Mouse (Mus musculus) hindbrain, embryonic 12.5 days (tissue): ENCODE measurements around the gene Gm10720. TPM values are rescaled to one million over a fixed set of nuclear protein-coding genes. Genes with fewer than 3 reads are reported as not detected.
"Not testable (repeated sequence)": the region's sequence is repeated elsewhere in the genome, so short reads cannot be mapped to it uniquely, and the experiment has no call there.

Source experiments
- ATAC-seq: fragments of 200-750 bp; cut with Nextera tagmentation; 2 replicates; pipeline ENCODE4 v1.8.0; 2017; ENCODE audit warnings: moderate TSS enrichment; ENCODE audit not compliant: low FRiP score
- H3K27ac ChIP-seq: fragments of 300-500 bp; sonication (generic); 2 replicates; pipeline ENCODE4 v1.5.1; 2016; ENCODE audit warnings: mild to moderate bottlenecking
- H3K27me3 ChIP-seq: fragments of 300-500 bp; sonication (generic); 2 replicates; pipeline ENCODE4 v1.6.1; 2016; ENCODE audit warnings: mild to moderate bottlenecking
- H3K36me3 ChIP-seq: fragments of 300-500 bp; sonication (generic); 2 replicates; pipeline ENCODE4 v1.6.1; 2016; ENCODE audit warnings: mild to moderate bottlenecking
- H3K4me1 ChIP-seq: fragments of 300-500 bp; sonication (generic); 2 replicates; pipeline ENCODE4 v1.6.1; 2016
- H3K4me2 ChIP-seq: fragments of 300-500 bp; sonication (generic); replicated peaks from 2 replicates; pipeline ENCODE4 v1.6.1; 2016; ENCODE audit warnings: mild to moderate bottlenecking
- H3K4me3 ChIP-seq: fragments of 300-500 bp; sonication (generic); 2 replicates; pipeline ENCODE4 v1.5.1; 2016; ENCODE audit warnings: mild to moderate bottlenecking
- H3K9ac ChIP-seq: fragments of 300-500 bp; sonication (generic); 2 replicates; pipeline ENCODE4 v1.6.1; 2016; ENCODE audit warnings: mild to moderate bottlenecking, moderate library complexity
- H3K9me3 ChIP-seq: fragments of 300-500 bp; sonication (generic); replicated peaks from 2 replicates; pipeline ENCODE4 v1.6.1; 2016; ENCODE audit warnings: mild to moderate bottlenecking
- WGBS: fragments of 180-500 bp; shearing (Covaris S2); methylation state at CpG from one replicate; pipeline ENCODE4 v1.1.7; 2016; 5-methylcytosine and 5-hydroxymethylcytosine counted together
- polyA plus RNA-seq: library from polyadenylated mRNA; unstranded; fragments of >200 nt; fragmentation: Nextera tagmentation; extraction: Ambion mirVana; gene quantifications from 2 replicates; pipeline ENCODE4 v1.2.1, GENCODE M21; 2016

Gene Gm10720
- polyA plus RNA-seq, 1 experiment from 2014 or later: not detected

- not testable (repeated sequence) for H3K4me2 ChIP-seq, ATAC-seq, H3K36me3 ChIP-seq, H3K27me3 ChIP-seq, H3K27ac ChIP-seq, H3K9me3 ChIP-seq, H3K4me3 ChIP-seq, H3K9ac ChIP-seq, H3K4me1 ChIP-seq
- 42% methylated on average over 1 of the region's 9 CpGs for WGBS
Observed at GRCm38 (mm10) chr9:3017108-3017507, 1.7 kb downstream of the Gm10720 start, which contains the start of gene Gm10719. Gm10719 (plus strand) TSS chr9:3017408.

GRCm38 (mm10) chr9:3018944-3019343, 3.5 kb downstream of the Gm10720 start:
- H3K9ac ChIP-seq, H3K27ac ChIP-seq, ATAC-seq, H3K4me3 ChIP-seq, H3K4me1 ChIP-seq, H3K36me3 ChIP-seq, H3K4me2 ChIP-seq, H3K9me3 ChIP-seq, H3K27me3 ChIP-seq: not testable (repeated sequence)
- WGBS: 66% methylated on average over 9 of the region's 9 CpGs

GRCm38 (mm10) chr9:3019835-3020727, 4.6 kb downstream of the Gm10720 start:
- H3K4me3 ChIP-seq, H3K27ac ChIP-seq, H3K9ac ChIP-seq, H3K27me3 ChIP-seq, H3K9me3 ChIP-seq, H3K4me1 ChIP-seq, H3K4me2 ChIP-seq, H3K36me3 ChIP-seq: not testable (repeated sequence)
- WGBS: 76% methylated on average over 17 of the region's 19 CpGs
- ATAC-seq: peak; percentile 72

GRCm38 (mm10) chr9:3022316-3023008, 7.0 kb downstream of the Gm10720 start:
- H3K4me2 ChIP-seq, ATAC-seq, H3K27me3 ChIP-seq, H3K4me1 ChIP-seq, H3K36me3 ChIP-seq, H3K27ac ChIP-seq, H3K4me3 ChIP-seq, H3K9me3 ChIP-seq, H3K9ac ChIP-seq: not testable (repeated sequence)
- WGBS: 74% methylated on average over 11 of the region's 13 CpGs

GRCm38 (mm10) chr9:3023312-3023984, 8.0 kb downstream of the Gm10720 start, which contains the start of gene Gm10718:
Gm10718 (plus strand) TSS chr9:3023547.
- not testable (repeated sequence) for H3K4me1 ChIP-seq, ATAC-seq, H3K4me3 ChIP-seq, H3K27ac ChIP-seq, H3K9me3 ChIP-seq, H3K4me2 ChIP-seq, H3K27me3 ChIP-seq, H3K9ac ChIP-seq, H3K36me3 ChIP-seq
- WGBS: 75% methylated on average over 12 of the region's 13 CpGs

- H3K27ac ChIP-seq, ATAC-seq, H3K36me3 ChIP-seq, H3K4me1 ChIP-seq, H3K9me3 ChIP-seq, H3K27me3 ChIP-seq, H3K9ac ChIP-seq, H3K4me2 ChIP-seq, H3K4me3 ChIP-seq: not testable (repeated sequence)
- 76% methylated on average over 16 of the region's 16 CpGs for WGBS
Observed at GRCm38 (mm10) chr9:3023985-3024648, 8.7 kb downstream of the Gm10720 start.

- H3K36me3 ChIP-seq, H3K9me3 ChIP-seq, H3K4me2 ChIP-seq, H3K27me3 ChIP-seq, H3K4me3 ChIP-seq, H3K4me1 ChIP-seq, ATAC-seq, H3K27ac ChIP-seq, H3K9ac ChIP-seq: not testable (repeated sequence)
- WGBS: 74% methylated on average over 12 of the region's 12 CpGs
Observed at GRCm38 (mm10) chr9:3024912-3025467, 9.5 kb downstream of the Gm10720 start, which contains the start of gene Gm10717. Gm10717 (plus strand) TSS chr9:3025417.

GRCm38 (mm10) chr9:3025653-3026052, 10.2 kb downstream of the Gm10720 start:
- not testable (repeated sequence) for H3K9ac ChIP-seq, H3K27ac ChIP-seq, H3K4me2 ChIP-seq, H3K36me3 ChIP-seq, H3K4me1 ChIP-seq, H3K4me3 ChIP-seq, H3K27me3 ChIP-seq, ATAC-seq, H3K9me3 ChIP-seq
- WGBS: 68% methylated on average over 5 of the region's 6 CpGs

- 78% methylated on average over 5 of the region's 5 CpGs for WGBS
- not testable (repeated sequence) for H3K4me3 ChIP-seq, H3K4me1 ChIP-seq, H3K27ac ChIP-seq, ATAC-seq, H3K9me3 ChIP-seq, H3K27me3 ChIP-seq, H3K9ac ChIP-seq, H3K4me2 ChIP-seq, H3K36me3 ChIP-seq
Observed at GRCm38 (mm10) chr9:3026136-3026535, 10.7 kb downstream of the Gm10720 start.

GRCm38 (mm10) chr9:3026741-3027140, 11.3 kb downstream of the Gm10720 start:
- H3K36me3 ChIP-seq, H3K9me3 ChIP-seq, H3K27ac ChIP-seq, H3K9ac ChIP-seq, H3K4me3 ChIP-seq, ATAC-seq, H3K27me3 ChIP-seq, H3K4me1 ChIP-seq, H3K4me2 ChIP-seq: not testable (repeated sequence)
- WGBS: 67% methylated on average over 9 of the region's 9 CpGs

- not testable (repeated sequence) for H3K9ac ChIP-seq, H3K27me3 ChIP-seq, H3K36me3 ChIP-seq, H3K4me3 ChIP-seq, H3K4me2 ChIP-seq, H3K9me3 ChIP-seq, H3K4me1 ChIP-seq, H3K27ac ChIP-seq
- ATAC-seq: peak; percentile 36; the same call in 1 of the 2 replicates
- 74% methylated on average over 9 of the region's 9 CpGs for WGBS
Observed at GRCm38 (mm10) chr9:3027200-3027599, 11.7 kb downstream of the Gm10720 start.
